Mouse (Mus musculus) forebrain, embryonic 12.5 days (tissue): ENCODE results near the gene Ccdc93. TPM values are rescaled to one million over a fixed set of nuclear protein-coding genes. Genes with fewer than 3 reads are reported as not detected.

Source experiments
- ATAC-seq: fragments of 200-750 bp; cut with Nextera tagmentation; 2 replicates; pipeline ENCODE4 v1.8.0; 2017; ENCODE audit warnings: moderate TSS enrichment; ENCODE audit not compliant: low FRiP score
- H3K27ac ChIP-seq: fragments of 300-500 bp; sonication (generic); 2 replicates; pipeline ENCODE4 v1.5.1; 2016; ENCODE audit warnings: mild to moderate bottlenecking
- H3K27me3 ChIP-seq: fragments of 300-500 bp; sonication (generic); 2 replicates; pipeline ENCODE4 v1.6.1; 2016; ENCODE audit warnings: mild to moderate bottlenecking
- H3K36me3 ChIP-seq: fragments of 300-500 bp; sonication (generic); replicated peaks from 2 replicates; pipeline ENCODE4 v1.6.1; 2016; ENCODE audit warnings: mild to moderate bottlenecking
- H3K4me1 ChIP-seq: fragments of 300-500 bp; sonication (generic); 2 replicates; pipeline ENCODE4 v1.6.1; 2016
- H3K4me2 ChIP-seq: fragments of 300-500 bp; sonication (generic); 2 replicates; pipeline ENCODE4 v1.6.1; 2016; ENCODE audit warnings: mild to moderate bottlenecking, moderate library complexity
- H3K4me3 ChIP-seq: fragments of 300-500 bp; sonication (generic); replicated peaks from 2 replicates; pipeline ENCODE4 v1.5.1; 2016; ENCODE audit warnings: mild to moderate bottlenecking
- H3K9ac ChIP-seq: fragments of 300-500 bp; sonication (generic); 2 replicates; pipeline ENCODE4 v1.6.1; 2016; ENCODE audit warnings: mild to moderate bottlenecking
- H3K9me3 ChIP-seq: fragments of 300-500 bp; sonication (generic); 2 replicates; pipeline ENCODE4 v1.6.1; 2016
- WGBS: fragments of 180-500 bp; shearing (Covaris S2); methylation state at CpG from one replicate; pipeline ENCODE4 v1.1.7; 2016; 5-methylcytosine and 5-hydroxymethylcytosine counted together
- polyA plus RNA-seq: library from polyadenylated mRNA; unstranded; fragments of >200 nt; fragmentation: Nextera tagmentation; extraction: Ambion mirVana; gene quantifications from 2 replicates; pipeline ENCODE4 v1.2.1, GENCODE M21; 2016

Gene Ccdc93
- polyA plus RNA-seq, 1 experiment from 2014 or later = 11.4 TPM

- no peaks in the 10 kb centered on the region for H3K4me1 ChIP-seq
- H3K27ac ChIP-seq = no peak overlapping the region
- H3K36me3 ChIP-seq = peaks cover 37% of the 10 kb centered on the region
- no peak overlapping the region for H3K9ac ChIP-seq
- no peak overlapping the region for H3K4me3 ChIP-seq
- 86% methylated on average over 4 of the region's 4 CpGs for WGBS
- H3K4me2 ChIP-seq = no peak overlapping the region
- H3K9me3 ChIP-seq = no peaks in the 10 kb centered on the region
- H3K27me3 ChIP-seq = no peaks in the 10 kb centered on the region
- ATAC-seq = no peak
Measured at GRCm38 (mm10) chr1:121483091-121483490, 52.2 kb downstream of the Ccdc93 start.

GRCm38 (mm10) chr1:121486803-121487202 lies 56.0 kb downstream of the Ccdc93 start:
- Histone ChIP-seq H3K4me2 (no peak overlapping the region), H3K9ac (no peak overlapping the region), H3K9me3 (no peaks in the 10 kb centered on the region), H3K27ac (no peak overlapping the region), H3K36me3 (peaks cover 23% of the 10 kb centered on the region), H3K27me3 (no peaks in the 10 kb centered on the region), H3K4me3 (no peak overlapping the region), H3K4me1 (no peaks in the 10 kb centered on the region)
- ATAC-seq = no peak
- WGBS = 86% methylated on average over 6 of the region's 6 CpGs

GRCm38 (mm10) chr1:121490241-121490640 lies 59.4 kb downstream of the Ccdc93 start:
- Histone ChIP-seq H3K27me3 (no peaks in the 10 kb centered on the region), H3K4me3 (no peak overlapping the region), H3K27ac (no peak overlapping the region), H3K4me2 (no peak overlapping the region), H3K4me1 (no peaks in the 10 kb centered on the region), H3K36me3 (peaks cover 35% of the 10 kb centered on the region), H3K9me3 (no peaks in the 10 kb centered on the region), H3K9ac (no peak overlapping the region)
- 24% methylated on average over 5 of the region's 5 CpGs for WGBS
- ATAC-seq = no peak

GRCm38 (mm10) chr1:121497093-121497492 lies 66.2 kb downstream of the Ccdc93 start:
- WGBS = 94% methylated on average over 4 of the region's 4 CpGs
- H3K9me3 ChIP-seq = no peaks in the 10 kb centered on the region
- no peak for ATAC-seq
- no peak overlapping the region for H3K4me2 ChIP-seq
- H3K9ac ChIP-seq = no peak overlapping the region
- peaks cover 55% of the 10 kb centered on the region for H3K36me3 ChIP-seq
- H3K27ac ChIP-seq = no peak overlapping the region
- H3K27me3 ChIP-seq = no peaks in the 10 kb centered on the region
- no peak overlapping the region for H3K4me3 ChIP-seq
- H3K4me1 ChIP-seq = no peaks in the 10 kb centered on the region

- Histone ChIP-seq H3K4me1 (no peaks in the 10 kb centered on the region; the same call in 1 of the 2 replicates), H3K27ac (no peak overlapping the region), H3K4me3 (no peak overlapping the region), H3K36me3 (0 out of 2 replicates have a peak, but pooled peaks cover 3% of the 10 kb centered on the region), H3K4me2 (no peak overlapping the region), H3K9me3 (no peaks in the 10 kb centered on the region), H3K27me3 (no peaks in the 10 kb centered on the region), H3K9ac (no peak overlapping the region)
- ATAC-seq = no peak
- WGBS = 89% methylated on average over 2 of the region's 2 CpGs
Measured at GRCm38 (mm10) chr1:121508729-121509128, 77.9 kb downstream of the Ccdc93 start.

- WGBS = 90% methylated on average over 19 of the region's 19 CpGs
- H3K36me3 ChIP-seq = no peaks in the 10 kb centered on the region
Measured at GRCm38 (mm10) chr1:121510420-121511140, 79.7 kb downstream of the Ccdc93 start.

GRCm38 (mm10) chr1:121511186-121511585 lies 80.3 kb downstream of the Ccdc93 start:
- Histone ChIP-seq H3K9ac (no peak overlapping the region), H3K27me3 (no peaks in the 10 kb centered on the region), H3K36me3 (no peaks in the 10 kb centered on the region), H3K9me3 (no peaks in the 10 kb centered on the region), H3K4me3 (no peak overlapping the region), H3K27ac (no peak overlapping the region), H3K4me1 (no peaks in the 10 kb centered on the region; the same call in 1 of the 2 replicates), H3K4me2 (no peak overlapping the region)
- ATAC-seq = no peak
- 49% methylated on average over 2 of the region's 2 CpGs for WGBS

More at GRCm38 (mm10) chr1:121510420-121511140, 79.7 kb downstream of the Ccdc93 start:
- H3K9ac ChIP-seq = no peak overlapping the region
- no peak overlapping the region for H3K4me3 ChIP-seq
- no peaks in the 10 kb centered on the region for H3K9me3 ChIP-seq
- H3K27ac ChIP-seq = no peak overlapping the region
- no peak for ATAC-seq
- no peaks in the 10 kb centered on the region for H3K27me3 ChIP-seq
- H3K4me2 ChIP-seq = no peak overlapping the region
- H3K4me1 ChIP-seq = no peaks in the 10 kb centered on the region; the same call in 1 of the 2 replicates

- Histone ChIP-seq H3K9ac (no peak overlapping the region), H3K4me3 (no peak overlapping the region), H3K4me1 (no peaks in the 10 kb centered on the region; the same call in 1 of the 2 replicates), H3K36me3 (no peaks in the 10 kb centered on the region), H3K9me3 (no peaks in the 10 kb centered on the region), H3K27me3 (no peaks in the 10 kb centered on the region), H3K4me2 (no peak overlapping the region), H3K27ac (no peak overlapping the region)
- WGBS = 91% methylated on average over 2 of the region's 2 CpGs
- no peak for ATAC-seq
Measured at GRCm38 (mm10) chr1:121511966-121512365, 81.1 kb downstream of the Ccdc93 start.

GRCm38 (mm10) chr1:121518609-121519008 lies 87.8 kb downstream of the Ccdc93 start:
- H3K36me3 ChIP-seq = no peaks in the 10 kb centered on the region
- no peak overlapping the region for H3K9ac ChIP-seq
- H3K27me3 ChIP-seq = no peaks in the 10 kb centered on the region
- no peak overlapping the region for H3K27ac ChIP-seq
- H3K9me3 ChIP-seq = no peaks in the 10 kb centered on the region
- no peak overlapping the region for H3K4me3 ChIP-seq
- H3K4me2 ChIP-seq = no peak overlapping the region
- WGBS = 92% methylated on average over 1 of the region's 1 CpGs
- no peak for ATAC-seq
- H3K4me1 ChIP-seq = no peaks in the 10 kb centered on the region

GRCm38 (mm10) chr1:121527061-121527460 lies 96.2 kb downstream of the Ccdc93 start:
- H3K9ac ChIP-seq = no peak overlapping the region
- no peak overlapping the region for H3K27ac ChIP-seq
- peak overlapping the region; percentile 63 for H3K4me2 ChIP-seq
- peak overlapping the region; percentile 37 for H3K4me3 ChIP-seq
- ATAC-seq = no peak; the same call in 1 of the 2 replicates
- H3K27me3 ChIP-seq = peaks cover 36% of the 10 kb centered on the region
- 43% methylated on average over 17 of the region's 17 CpGs for WGBS
- peaks cover 16% of the 10 kb centered on the region for H3K4me1 ChIP-seq
- H3K9me3 ChIP-seq = no peaks in the 10 kb centered on the region
- H3K36me3 ChIP-seq = no peaks in the 10 kb centered on the region

- H3K4me2 ChIP-seq = peak overlapping the region; percentile 63
- H3K4me3 ChIP-seq = peak overlapping the region; percentile 37
- H3K27ac ChIP-seq = no peak overlapping the region
- peak; percentile 55; the same call in 1 of the 2 replicates for ATAC-seq
- H3K4me1 ChIP-seq = peaks cover 16% of the 10 kb centered on the region
- no peaks in the 10 kb centered on the region for H3K36me3 ChIP-seq
- 15% methylated on average over 55 of the region's 55 CpGs for WGBS
- no peak overlapping the region for H3K9ac ChIP-seq
- no peaks in the 10 kb centered on the region for H3K9me3 ChIP-seq
- peaks cover 36% of the 10 kb centered on the region for H3K27me3 ChIP-seq
Measured at GRCm38 (mm10) chr1:121527600-121528398, 97.0 kb downstream of the Ccdc93 start.

- peak within 1 kb of the TSS; percentile 37 for H3K4me3 ChIP-seq
- no peaks in the 10 kb centered on the region for H3K36me3 ChIP-seq
- WGBS = 6% methylated on average over 11 of the region's 11 CpGs
- peak within 1 kb of the TSS; percentile 63 for H3K4me2 ChIP-seq
- no peak within 1 kb of the TSS for H3K9ac ChIP-seq
- ATAC-seq = peak; percentile 92
- peaks cover 36% of the 10 kb centered on the region for H3K27me3 ChIP-seq
- peaks cover 16% of the 10 kb centered on the region for H3K4me1 ChIP-seq
- H3K27ac ChIP-seq = no peak within 1 kb of the TSS
- H3K9me3 ChIP-seq = no peaks in the 10 kb centered on the region
Measured at GRCm38 (mm10) chr1:121528399-121528720, 97.5 kb downstream of the Ccdc93 start, which contains the start of gene Htr5b. Gene Htr5b, minus strand, starts transcription at chr1:121528465.
